Mouse (Mus musculus): ENCODE results near the gene Ccdc134. TPM values are rescaled to one million over a fixed set of nuclear protein-coding genes. Genes with fewer than 3 reads are reported as not detected.

Ccdc134 gene
- polyA plus RNA-seq, 1 experiment: 0.70 TPM

DNA sequence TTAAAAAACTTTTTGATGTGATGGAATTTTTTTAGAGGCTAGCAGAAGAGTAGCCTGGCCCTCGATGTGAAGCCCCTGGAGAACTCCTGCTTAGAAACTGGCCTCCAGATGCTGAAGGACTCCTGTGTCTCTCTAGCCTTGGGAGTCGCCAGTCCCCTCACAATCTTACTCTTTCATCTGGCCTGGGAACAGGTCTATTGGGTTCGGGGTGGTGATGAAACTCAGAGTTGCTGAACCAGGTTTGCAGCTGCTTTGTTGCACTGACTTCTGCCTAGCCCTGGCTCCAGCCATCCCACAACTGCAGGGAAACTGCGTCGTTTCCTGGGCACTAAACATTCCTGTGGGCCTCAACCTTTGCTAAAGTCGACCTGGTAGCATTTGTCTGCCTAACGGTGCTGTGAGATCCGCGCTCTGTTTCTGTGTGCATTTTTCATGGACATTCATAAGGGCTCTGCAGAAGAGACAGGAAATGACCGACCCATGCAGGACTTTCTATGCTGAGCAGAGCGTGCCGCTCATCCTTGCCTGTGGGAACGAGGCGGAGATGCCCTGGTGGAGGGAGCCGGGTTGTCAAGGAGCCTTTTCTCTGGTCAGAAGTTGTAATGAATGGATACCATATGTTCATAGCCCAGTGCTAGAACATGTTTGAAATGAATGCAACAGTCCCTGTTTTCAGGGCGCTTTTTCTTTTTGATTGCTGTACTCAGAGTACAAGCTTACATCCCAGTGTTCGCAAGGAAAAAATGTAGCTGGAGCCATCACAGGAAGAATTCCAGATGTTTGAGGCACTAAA, 30.7 kb downstream of the Ccdc134 start:
- Histone ChIP-seq H3K9me3 (ENCODE audit: control insufficient read depth, low read length) (no peaks in the 10 kb centered on the region), H3K4me1 (ENCODE audit: control insufficient read depth) (peaks cover 66% of the 10 kb centered on the region), H3K27me3 (ENCODE audit: control insufficient read depth) (no peaks in the 10 kb centered on the region), H3K36me3 (ENCODE audit: control insufficient read depth) (peaks cover 52% of the 10 kb centered on the region), H3K4me3 (replicated peaks) (no peak overlapping the region)
- no peak for TF ChIP-seq GATA1 (IDR thresholded peaks at IDR 0.05; ENCODE audit: low read length)
- TF ChIP-seq TAL1 (IDR thresholded peaks at IDR 0.05; ENCODE audit: low read length): no peak

DNA sequence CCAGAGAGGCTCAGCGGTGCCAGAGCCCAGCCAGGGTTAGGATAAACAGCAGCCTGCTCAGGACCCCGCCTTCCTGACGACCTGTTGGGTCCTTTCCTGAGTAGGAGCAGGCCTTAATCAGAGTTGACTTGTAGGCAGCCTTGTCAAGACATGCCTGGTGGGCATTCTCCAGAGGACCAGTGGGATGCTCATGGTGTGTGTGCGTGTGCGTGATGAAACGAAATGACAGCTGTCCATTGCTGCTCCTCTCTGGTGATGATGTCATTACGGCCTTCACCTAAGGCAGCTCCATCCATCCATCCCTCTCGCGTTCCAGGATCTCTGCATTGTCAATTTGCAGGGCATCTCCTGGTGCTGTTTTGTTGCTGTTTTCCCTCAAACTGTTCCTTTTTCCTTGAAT, 31.7 kb downstream of the Ccdc134 start:
- no peak for TF ChIP-seq TAL1 (IDR thresholded peaks at IDR 0.05; ENCODE audit: low read length)
- no peak for TF ChIP-seq GATA1 (IDR thresholded peaks at IDR 0.05; ENCODE audit: low read length)
- no peak overlapping the region for H3K4me3 ChIP-seq (replicated peaks)
- H3K9me3 ChIP-seq (ENCODE audit: control insufficient read depth, low read length): no peaks in the 10 kb centered on the region
- H3K4me1 ChIP-seq (ENCODE audit: control insufficient read depth): peaks cover 73% of the 10 kb centered on the region
- no peaks in the 10 kb centered on the region for H3K27me3 ChIP-seq (ENCODE audit: control insufficient read depth)
- peaks cover 48% of the 10 kb centered on the region for H3K36me3 ChIP-seq (ENCODE audit: control insufficient read depth)

DNA sequence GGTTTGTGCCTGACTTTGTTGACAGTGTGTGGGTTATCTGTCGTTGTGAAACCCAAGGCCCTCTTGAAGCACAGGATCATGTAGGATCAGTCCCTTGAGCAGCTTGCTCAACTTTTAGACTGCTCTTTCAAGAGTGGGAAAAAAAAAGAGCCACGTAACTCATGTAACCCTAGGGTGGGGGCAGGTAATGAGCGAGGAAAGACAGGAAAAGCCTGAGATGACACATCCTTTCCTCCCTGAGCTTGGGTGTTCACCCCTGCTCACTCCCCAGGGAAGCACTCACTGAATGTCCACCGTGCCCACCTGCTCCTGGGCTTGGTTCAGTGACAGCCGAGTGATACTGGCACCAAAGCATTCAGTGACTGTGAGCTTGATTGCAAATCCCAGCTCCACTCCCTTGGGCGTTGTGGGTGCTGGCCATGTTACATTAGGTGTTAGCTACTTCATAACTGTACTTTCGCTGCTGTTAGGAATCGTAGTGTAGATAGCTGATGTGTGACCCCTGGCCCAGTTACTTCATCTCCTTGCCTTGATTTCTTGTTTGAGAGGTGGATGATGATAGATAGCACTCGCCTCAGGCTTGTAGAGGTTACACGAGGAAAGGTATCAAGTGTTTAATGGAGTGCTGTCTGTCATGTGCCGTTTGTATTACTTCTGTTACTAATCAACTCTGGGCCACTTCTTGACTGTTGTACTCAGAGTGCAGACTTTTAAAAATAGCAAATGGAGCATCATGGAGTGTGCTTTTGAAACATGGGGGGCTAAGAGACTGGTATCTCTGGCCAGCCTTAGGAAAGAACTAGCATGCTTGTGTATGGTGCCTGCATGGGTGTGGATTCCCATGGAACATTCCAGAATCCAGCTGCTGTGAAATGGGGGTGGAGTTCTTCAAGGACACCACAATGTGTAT, 33.3 kb downstream of the Ccdc134 start:
- Histone ChIP-seq H3K36me3 (ENCODE audit: control insufficient read depth) (peaks cover 40% of the 10 kb centered on the region), H3K4me3 (replicated peaks) (no peak overlapping the region), H3K27me3 (ENCODE audit: control insufficient read depth) (no peaks in the 10 kb centered on the region), H3K4me1 (ENCODE audit: control insufficient read depth) (peaks cover 81% of the 10 kb centered on the region), H3K9me3 (ENCODE audit: control insufficient read depth, low read length) (no peaks in the 10 kb centered on the region)
- TF ChIP-seq TAL1 (IDR thresholded peaks at IDR 0.05; ENCODE audit: low read length): no peak
- TF ChIP-seq GATA1 (IDR thresholded peaks at IDR 0.05; ENCODE audit: low read length): no peak

DNA sequence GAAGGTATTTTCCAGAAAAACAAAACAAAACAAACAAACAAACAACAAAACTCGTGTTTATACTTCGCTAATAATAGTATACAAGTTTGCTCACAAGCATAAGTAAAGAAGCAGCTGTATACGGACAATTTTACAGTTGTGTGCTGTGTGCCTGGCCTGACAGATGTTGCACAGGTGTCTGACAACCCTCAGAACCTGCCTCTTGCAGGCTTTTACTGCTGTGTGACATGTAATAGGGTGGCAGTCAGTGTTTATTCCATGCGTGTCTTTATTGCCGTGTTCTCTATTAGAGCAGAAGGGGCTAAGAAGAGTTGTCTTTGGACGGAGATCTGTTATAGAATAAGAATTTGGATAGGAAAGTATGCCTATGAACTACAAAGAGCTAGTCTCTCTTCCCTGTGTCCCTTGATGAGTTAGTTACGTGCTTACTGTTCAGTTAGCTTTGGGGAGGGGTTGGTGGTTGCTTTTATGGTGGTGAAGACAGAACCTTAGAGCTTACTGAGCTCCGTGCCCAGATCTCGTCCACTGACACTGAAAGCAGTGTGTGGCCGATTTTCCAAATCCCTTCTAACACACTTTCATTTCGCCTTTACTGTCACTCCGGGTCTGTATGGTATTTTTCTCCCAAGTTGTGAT, 34.4 kb downstream of the Ccdc134 start:
- Histone ChIP-seq H3K27me3 (ENCODE audit: control insufficient read depth) (no peaks in the 10 kb centered on the region), H3K4me3 (replicated peaks) (no peak overlapping the region), H3K36me3 (ENCODE audit: control insufficient read depth) (peaks cover 39% of the 10 kb centered on the region), H3K4me1 (ENCODE audit: control insufficient read depth) (peaks cover 84% of the 10 kb centered on the region), H3K9me3 (ENCODE audit: control insufficient read depth, low read length) (no peaks in the 10 kb centered on the region)
- no peak for TF ChIP-seq TAL1 (IDR thresholded peaks at IDR 0.05; ENCODE audit: low read length)
- no peak for TF ChIP-seq GATA1 (IDR thresholded peaks at IDR 0.05; ENCODE audit: low read length)

DNA sequence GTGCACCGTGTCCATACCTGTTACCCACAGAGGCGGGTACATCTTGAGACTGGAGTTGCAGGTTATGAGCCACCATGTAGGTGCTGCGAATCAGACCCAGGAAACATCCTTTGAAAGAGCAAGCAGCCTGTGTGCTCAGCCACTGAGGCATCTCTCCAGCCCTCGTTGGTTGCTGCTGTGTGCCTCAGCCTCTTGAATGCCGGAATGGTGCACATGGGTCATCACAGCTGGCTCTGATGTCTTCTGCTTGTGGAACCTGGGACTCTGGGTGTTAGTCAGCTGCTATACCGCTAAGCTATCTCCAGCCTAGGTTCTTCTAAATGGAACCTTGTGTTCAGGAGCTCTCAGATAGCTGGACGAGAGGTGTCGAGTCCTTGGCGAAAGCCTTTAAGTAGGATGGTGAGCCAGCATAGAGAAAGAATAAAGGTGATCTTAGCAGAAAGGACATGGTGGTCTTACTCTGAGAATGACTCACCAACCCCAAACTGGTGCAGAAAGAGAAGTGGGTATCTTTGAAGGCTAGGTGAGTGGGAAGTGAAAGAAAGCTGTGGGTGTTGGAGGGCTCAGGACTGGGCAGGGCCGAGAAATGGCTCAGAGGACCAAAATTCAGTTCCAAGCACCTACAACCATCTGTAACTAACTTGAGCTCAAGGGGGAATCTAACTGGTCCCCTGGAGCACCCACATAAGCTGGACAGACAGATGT, 35.8 kb downstream of the Ccdc134 start:
- TF ChIP-seq GATA1 (IDR thresholded peaks at IDR 0.05; ENCODE audit: low read length) (no peak), TAL1 (IDR thresholded peaks at IDR 0.05; ENCODE audit: low read length) (no peak)
- Histone ChIP-seq H3K4me1 (ENCODE audit: control insufficient read depth) (peaks cover 87% of the 10 kb centered on the region), H3K36me3 (ENCODE audit: control insufficient read depth) (peaks cover 40% of the 10 kb centered on the region)

DNA sequence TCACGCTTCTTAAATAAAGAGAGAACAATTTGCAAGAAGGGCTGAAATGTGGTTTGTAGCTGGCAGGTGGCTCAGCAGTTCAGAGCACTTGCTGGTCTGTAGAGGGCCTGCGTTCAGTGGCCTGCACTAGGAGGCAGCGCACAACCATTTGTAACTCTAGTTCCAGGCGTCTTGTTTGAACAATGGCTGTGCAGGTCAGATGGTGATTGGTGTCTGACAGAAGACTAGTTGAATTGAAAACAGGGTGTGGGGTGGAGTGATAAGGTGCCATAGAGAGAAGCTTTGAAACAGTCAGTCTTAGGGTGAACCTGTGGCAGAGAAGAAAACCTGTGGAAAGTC, 36.3 kb downstream of the Ccdc134 start:
- Histone ChIP-seq H3K4me3 (replicated peaks) (peak overlapping the region; percentile 15), H3K27me3 (ENCODE audit: control insufficient read depth) (no peaks in the 10 kb centered on the region), H3K4me1 (ENCODE audit: control insufficient read depth) (peaks cover 87% of the 10 kb centered on the region), H3K36me3 (ENCODE audit: control insufficient read depth) (peaks cover 41% of the 10 kb centered on the region), H3K9me3 (ENCODE audit: control insufficient read depth, low read length) (no peaks in the 10 kb centered on the region)
- TF ChIP-seq TAL1 (IDR thresholded peaks at IDR 0.05; ENCODE audit: low read length) (no peak), GATA1 (IDR thresholded peaks at IDR 0.05; ENCODE audit: low read length) (no peak)

More for the DNA sequence above, 35.8 kb downstream of the Ccdc134 start:
- no peaks in the 10 kb centered on the region for H3K9me3 ChIP-seq (ENCODE audit: control insufficient read depth, low read length)
- H3K27me3 ChIP-seq (ENCODE audit: control insufficient read depth): no peaks in the 10 kb centered on the region
- no peak overlapping the region for H3K4me3 ChIP-seq (replicated peaks)

DNA sequence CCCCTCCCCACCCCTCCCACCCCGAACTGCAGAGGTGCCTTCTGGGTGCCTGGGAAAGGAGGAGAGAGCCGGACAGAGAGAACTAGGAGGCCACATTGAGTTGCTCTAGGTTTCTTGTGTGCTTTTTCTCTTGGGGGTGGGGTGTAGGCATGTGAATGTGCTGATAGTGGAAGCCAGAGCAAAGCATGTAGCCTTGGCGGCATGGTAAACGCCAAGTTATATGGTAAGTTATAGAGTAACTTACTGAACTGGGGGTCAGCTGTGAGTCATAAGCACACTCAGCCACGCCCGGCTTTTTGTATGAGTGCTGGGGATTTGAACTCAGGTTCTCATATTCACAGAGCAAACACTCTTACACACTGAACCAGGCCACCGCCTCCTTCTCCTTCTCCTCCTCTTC, 36.8 kb downstream of the Ccdc134 start:
- peaks cover 41% of the 10 kb centered on the region for H3K36me3 ChIP-seq (ENCODE audit: control insufficient read depth)
- H3K4me1 ChIP-seq (ENCODE audit: control insufficient read depth): peaks cover 86% of the 10 kb centered on the region
- peak; percentile 16; the same call in 1 of the 2 replicates for TF ChIP-seq GATA1 (IDR thresholded peaks at IDR 0.05; ENCODE audit: low read length)
- TF ChIP-seq TAL1 (IDR thresholded peaks at IDR 0.05; ENCODE audit: low read length): no peak
- H3K4me3 ChIP-seq (replicated peaks): peak overlapping the region; percentile 31
- no peaks in the 10 kb centered on the region for H3K9me3 ChIP-seq (ENCODE audit: control insufficient read depth, low read length)
- H3K27me3 ChIP-seq (ENCODE audit: control insufficient read depth): no peaks in the 10 kb centered on the region

DNA sequence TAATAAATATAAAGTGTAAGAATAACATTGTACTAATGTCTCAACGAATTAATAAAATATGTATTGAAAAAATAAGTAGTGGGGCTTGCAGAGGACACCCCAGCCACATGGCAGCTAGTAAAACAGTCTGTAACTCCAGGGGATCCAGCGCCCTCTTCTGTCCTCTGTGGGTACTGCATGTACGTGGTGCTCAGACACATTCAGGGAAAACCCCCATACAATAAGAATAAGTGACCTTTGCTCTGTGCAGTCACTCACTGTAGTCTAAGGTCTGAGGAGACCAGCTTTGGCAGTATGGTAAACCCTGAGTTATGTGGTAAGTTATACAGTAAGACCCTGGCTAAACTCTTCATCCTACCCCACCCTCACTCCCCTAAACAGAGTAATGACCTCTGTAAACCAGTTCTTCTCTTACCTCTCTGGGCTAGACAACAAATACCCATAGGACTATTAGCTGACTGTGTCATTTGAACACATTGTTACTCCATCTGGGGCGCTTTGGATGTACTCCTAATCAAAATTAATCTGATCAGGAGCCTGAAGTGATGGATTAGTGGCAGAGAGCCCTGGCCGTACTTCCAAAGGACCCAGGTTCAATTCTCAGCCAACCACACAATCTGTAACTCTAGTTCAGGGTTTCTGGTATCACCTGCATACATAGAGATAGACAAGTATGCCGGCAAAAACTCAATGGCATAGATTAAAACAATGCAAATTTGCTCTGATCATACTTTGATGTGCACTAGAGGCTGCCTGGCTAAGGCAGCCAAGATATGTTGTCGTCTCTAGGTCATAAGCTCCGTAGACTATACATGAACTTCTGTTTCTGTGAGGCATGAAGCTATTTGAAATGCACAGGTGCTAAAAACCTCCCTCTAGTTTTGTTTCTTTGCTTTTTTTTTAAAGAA, 37.9 kb downstream of the Ccdc134 start:
- H3K27me3 ChIP-seq (ENCODE audit: control insufficient read depth): no peaks in the 10 kb centered on the region
- peaks cover 81% of the 10 kb centered on the region for H3K4me1 ChIP-seq (ENCODE audit: control insufficient read depth)
- TF ChIP-seq GATA1 (IDR thresholded peaks at IDR 0.05; ENCODE audit: low read length): no peak
- TF ChIP-seq TAL1 (IDR thresholded peaks at IDR 0.05; ENCODE audit: low read length): no peak
- H3K9me3 ChIP-seq (ENCODE audit: control insufficient read depth, low read length): no peaks in the 10 kb centered on the region
- H3K36me3 ChIP-seq (ENCODE audit: control insufficient read depth): peaks cover 46% of the 10 kb centered on the region
- peak overlapping the region; percentile 47 for H3K4me3 ChIP-seq (replicated peaks)
